Mouse (Mus musculus) cerebellum, adult 9-10 months (tissue): ENCODE results near the gene Tmem129.

Experiments
- DNase-seq: peaks from one replicate; pipeline ENCODE4 v3.0.0; 2022

The Tmem129 gene

GRCm38 (mm10) chr5:33684932-33685331 is 26.7 kb upstream of the Tmem129 start:
- no peak for DNase-seq

DNA sequence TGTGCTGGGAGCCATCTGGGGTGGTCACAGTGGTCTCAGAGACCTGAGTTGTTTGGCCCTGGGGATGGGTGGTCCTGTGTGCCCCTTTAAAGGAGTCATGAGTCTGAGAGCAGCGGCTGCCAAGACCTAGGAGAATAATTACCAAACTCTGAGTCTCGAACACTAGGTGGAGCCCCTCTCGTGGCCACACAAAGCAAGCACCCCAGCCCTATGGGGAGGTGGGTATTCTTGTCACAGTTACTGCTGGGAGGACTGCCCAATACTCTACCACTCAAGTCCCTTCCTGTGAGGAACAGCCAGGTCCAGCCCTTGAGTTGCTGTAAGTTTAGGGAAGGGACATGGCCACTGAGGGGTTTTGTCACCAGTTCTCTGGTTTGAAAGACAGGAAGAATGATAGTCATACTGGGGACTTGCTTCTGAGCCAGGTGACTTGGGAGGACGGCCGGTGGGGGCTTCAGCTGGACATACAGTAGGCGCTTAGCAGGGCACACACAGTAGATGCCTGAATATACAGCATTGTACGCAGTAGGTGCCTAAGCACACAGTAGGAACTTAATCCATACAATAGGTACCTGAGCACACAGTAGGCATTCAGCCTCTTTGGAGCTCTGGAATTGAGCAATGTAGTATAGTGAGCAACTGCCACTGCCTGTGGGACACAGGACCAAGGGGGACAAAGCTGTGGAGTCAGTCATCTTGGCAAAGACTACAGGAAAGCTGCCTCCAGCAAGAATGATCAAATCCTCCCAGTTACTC is 25.9 kb upstream of the Tmem129 start:
- DNase-seq, result peak; percentile 18

DNA sequence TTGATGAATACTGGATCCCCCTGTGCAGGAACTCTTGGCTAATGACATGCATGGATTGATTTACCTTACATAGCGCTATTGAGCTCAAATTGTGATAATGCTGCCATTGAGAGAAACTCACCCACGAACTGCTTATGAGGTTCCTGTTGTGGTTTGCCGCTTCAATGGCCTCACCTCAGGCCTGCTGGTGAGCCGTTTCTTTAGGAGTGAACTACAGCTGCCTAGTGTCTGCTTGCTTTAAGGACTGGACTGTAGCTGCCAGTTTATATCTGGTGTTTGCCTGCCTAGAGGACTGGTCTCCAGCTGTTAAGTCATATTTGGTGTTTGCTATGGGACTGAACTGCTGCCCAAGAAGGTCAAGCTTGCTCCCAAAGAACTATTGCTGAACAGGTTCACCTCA is 24.7 kb upstream of the Tmem129 start:
- DNase-seq, result no peak

DNA sequence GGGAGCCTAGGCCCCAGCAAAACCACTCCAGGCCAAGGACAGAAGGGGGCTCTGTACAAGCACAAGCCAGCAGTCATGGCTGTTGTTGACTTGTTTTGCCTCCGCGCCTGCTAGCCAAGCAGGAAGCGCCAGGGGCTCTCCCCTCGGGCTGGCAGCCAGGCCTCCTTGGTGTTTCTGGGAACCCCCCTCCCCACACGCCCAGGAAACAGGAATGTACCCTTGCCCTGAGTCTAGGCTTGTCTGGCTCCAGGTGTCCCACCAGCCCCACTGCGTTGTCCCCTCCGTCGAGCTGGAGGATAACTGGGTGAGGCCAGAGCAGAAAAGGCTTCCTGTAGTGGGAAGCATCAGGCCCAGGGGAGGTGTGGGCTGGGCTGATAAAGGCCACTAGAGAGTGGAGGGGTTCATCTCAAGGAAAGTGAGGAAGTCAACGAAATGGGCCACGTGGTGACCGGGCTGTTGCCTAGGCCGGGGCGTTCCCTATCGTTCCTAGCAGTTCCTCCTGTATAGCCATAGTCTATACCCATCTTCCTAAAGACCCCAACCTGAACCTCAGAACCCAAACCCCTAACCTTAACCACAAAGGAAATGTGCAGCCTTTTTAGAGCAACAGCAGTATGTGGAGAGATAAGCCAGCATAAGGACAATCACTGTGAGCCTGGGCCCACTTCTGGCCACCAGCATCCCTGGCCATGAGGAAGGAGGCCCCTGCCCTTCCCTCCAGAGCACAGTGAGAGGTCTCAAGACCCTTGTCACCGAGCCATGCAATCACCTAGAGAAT is 23.6 kb upstream of the Tmem129 start:
- DNase-seq, result no peak

DNA sequence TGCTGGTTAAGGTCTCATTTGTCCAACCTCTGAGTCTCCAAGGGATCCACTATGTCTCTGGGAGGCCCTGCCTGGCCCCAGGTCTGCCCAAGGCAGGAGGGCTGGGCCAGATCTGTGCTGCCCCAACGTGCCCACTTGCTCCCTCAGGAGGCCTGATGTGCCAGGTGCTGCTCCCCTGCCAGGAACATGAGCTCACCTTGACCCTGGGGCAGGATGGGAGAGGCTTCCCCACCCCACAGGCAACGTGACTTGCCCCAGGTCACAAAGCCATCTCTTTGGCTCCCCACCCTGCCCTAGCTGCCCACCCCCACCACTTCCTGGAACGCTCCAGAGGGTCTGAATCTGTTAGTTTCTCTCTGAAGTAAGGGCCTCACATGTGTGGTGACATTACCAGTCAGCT is 22.8 kb upstream of the Tmem129 start:
- DNase-seq, result no peak

- no peak for DNase-seq
Observed at GRCm38 (mm10) chr5:33678244-33678643, 20.0 kb upstream of the Tmem129 start.

GRCm38 (mm10) chr5:33675964-33676363 is 17.7 kb upstream of the Tmem129 start:
- peak; percentile 36 for DNase-seq

GRCm38 (mm10) chr5:33674439-33674838 is 16.2 kb upstream of the Tmem129 start:
- peak; percentile 27 for DNase-seq

DNA sequence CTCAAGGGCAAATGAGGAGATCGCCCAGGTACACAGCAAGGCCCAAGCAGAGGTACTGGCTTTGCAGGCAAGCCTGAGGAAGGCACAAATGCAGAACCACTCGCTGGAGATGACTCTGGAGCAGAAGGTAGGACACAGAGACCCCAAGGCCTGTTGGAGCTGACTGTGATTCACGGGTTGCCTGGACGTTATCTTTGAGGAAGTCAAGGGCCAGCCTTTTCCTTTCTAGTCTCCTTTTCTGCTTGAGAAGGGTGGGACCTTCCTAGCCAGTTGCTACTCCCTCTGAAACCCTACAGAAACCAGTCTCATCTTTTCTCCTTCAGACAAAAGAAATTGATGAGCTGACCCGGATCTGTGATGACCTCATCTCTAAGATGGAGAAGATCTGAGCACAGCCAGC is 13.4 kb upstream of the Tmem129 start:
- no peak for DNase-seq

DNA sequence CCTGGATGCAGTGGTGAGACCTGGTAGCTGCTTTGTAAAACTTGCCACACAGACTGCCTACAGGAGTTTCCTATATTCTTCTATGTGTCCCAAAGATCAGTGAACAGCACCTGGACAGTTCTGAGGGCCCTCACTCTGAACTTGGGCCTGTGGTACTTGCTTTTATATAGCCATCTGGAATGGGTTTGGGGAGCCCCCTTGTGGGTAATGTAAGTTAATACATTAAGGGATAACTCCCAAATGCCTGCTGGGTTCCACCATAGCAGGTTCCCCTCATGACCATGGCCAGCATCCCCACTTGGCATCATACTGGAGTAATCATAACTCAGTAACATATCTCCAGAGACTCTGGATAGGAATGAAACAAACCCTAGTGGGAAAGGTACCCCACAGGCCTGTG is 10.0 kb upstream of the Tmem129 start:
- DNase-seq, result no peak

DNA sequence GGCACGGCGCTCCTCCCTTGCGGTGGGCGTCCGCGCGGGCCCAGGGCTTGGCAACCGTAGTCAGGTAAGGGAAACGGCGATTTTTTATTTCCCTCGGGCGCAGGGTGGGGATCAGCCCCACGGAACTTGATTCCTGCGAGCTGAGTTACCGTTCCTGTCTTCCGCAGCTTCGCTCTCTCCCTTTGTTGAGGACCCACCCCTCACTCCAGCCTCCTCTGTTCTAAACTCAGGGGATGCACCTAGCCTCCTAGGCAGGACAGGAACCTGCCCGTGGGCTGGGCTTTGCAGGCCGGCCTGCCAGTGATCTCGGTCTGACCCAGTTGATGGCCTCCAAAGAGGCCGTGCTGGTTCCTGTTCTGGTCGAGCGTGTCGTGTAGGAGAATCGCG is 441 bp upstream of the Tmem129 start:
- DNase-seq, result no peak

DNA sequence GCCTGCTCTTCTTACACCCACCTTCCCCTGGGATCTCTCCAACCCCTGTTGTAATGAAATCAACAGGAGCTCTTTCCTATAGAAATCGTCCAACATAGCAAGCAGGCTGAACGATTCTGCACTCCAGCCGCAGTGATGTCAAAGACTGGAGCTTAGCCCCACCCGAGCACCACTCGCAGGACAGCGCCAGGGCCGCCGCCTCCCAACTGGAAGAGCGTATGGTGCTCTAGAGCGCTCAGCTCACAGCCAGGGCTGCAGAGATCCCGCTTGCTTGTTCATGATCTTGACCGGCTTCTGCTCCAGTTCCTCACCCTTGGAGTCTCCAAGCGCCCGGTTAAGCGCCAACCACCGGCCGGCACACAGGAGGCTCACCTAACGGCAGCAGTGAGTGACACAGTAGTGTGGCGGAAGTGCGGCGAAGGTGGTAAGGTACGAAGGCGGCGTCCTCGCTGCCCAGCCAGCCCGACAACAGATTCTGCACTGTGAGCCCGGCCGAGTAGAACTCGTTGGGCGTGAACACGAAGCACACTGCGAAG is 897 bp downstream of the Tmem129 start:
- DNase-seq, result no peak

GRCm38 (mm10) chr5:33656739-33657138 is 1.5 kb downstream of the Tmem129 start:
- no peak for DNase-seq

DNA sequence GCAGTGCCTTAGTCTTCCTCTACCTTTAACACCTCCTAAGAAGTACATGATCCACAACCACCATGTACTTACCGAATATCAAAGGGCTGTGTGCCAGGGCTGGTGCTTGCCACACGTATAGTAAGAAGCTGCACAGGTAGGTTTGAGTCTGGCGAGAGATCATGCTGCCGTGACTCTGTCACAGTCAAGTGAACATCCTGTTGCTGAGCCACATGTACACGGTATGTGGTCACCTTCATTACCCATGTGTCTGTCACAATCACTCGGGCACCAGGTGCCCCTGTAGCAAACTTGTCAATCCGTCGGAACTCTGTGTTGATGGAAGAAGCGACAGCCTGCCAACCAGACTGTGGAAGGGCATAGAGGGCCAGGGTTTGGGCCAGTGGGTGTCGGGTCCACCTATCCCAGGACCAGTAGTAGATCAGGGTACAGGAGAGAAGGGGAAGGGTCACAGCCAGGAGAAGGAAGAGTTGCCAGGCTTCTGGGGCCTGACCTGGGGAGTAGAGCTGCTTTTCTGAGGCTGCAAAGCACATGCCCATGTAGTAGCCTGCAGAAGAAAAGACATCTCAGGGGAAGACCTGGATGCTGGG is 2.9 kb downstream of the Tmem129 start:
- peak; percentile 52 for DNase-seq

DNA sequence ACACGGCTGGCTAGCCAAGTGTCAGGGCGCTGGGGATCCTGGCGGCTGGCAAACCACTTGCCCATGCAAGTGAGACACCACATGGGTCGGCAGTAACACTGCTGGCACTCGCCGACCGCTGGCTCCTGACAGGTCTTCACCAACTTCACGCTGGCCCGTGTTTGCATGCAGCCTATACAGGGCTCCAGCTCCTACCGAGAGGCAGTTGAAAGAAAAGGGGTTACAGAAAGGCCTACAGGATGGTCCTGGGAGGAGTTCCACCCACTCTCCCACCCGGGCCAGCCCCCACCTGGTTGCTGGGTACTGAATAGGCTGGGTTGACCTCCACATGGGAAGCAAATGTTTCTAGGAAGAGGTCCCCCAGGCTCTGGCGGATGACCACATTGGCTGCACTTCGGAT is 3.8 kb downstream of the Tmem129 start:
- peak; percentile 55 for DNase-seq

DNA sequence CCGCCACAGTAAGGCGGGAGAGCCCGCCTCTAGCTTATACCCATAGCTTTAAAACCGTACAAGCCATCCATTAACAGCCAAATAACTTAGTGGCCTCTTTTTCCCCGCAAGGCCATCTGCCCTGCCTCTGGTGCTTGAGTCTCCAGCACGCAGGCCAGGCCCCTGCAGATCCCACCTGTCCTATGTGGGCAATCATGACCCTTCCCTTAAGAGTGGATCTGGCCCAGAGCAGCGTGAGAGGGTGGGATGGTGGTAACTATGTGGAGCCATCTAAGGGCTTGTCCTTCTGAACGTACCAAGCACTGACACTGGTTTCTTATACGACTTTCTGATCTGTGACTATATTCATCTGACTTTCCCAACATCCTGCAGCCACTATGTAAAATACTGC is 5.4 kb downstream of the Tmem129 start:
- no peak for DNase-seq

GRCm38 (mm10) chr5:33651921-33652782 is 6.1 kb downstream of the Tmem129 start, which contains the start of gene Slbp:
Gene Slbp, minus strand, starts transcription at chr5:33652574.
- DNase-seq, result peak; percentile 96

- DNase-seq, result no peak
Observed at GRCm38 (mm10) chr5:33651541-33651920, 6.7 kb downstream of the Tmem129 start.

DNA sequence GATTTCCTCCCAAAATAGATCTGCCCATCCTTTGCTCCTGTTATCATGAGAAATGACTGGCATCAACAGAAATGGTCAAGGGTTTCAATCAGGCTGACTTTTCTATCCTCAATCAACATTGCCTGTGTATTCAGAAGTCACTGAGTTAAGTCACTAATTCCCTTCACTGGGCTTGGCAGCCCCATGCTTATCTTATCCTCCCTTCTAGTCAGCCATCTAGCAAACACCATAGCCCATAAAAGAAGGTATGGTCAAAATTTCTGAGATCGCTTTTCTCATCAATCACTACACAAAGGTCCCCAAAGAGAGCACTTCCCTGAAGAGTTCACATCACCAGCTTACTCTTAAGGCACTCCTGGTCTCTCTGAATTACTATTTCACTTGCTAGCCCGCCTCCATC is 7.2 kb downstream of the Tmem129 start:
- DNase-seq, result peak; percentile 25

DNA sequence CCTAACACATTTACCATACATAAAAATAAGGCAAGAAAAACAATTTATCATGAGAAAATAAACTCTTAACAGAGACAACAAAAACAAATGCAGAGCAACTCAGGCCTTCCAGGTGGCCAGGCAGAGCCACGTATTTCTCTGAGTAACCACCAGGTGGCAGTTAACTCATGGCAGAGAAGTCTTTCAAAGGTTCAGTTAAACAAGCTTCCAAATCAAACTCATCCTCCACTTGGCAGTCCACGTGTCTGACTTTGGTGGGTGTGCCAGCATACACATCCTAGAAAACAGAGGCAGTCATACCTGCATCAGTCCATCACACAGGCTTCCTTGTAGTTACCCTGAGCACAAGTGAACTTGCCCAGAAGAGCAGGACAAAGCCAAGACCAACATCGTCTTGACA is 17.6 kb downstream of the Tmem129 start:
- DNase-seq, result peak; percentile 62

- no peak for DNase-seq
Observed at GRCm38 (mm10) chr5:33638826-33639225, 19.4 kb downstream of the Tmem129 start.

DNA sequence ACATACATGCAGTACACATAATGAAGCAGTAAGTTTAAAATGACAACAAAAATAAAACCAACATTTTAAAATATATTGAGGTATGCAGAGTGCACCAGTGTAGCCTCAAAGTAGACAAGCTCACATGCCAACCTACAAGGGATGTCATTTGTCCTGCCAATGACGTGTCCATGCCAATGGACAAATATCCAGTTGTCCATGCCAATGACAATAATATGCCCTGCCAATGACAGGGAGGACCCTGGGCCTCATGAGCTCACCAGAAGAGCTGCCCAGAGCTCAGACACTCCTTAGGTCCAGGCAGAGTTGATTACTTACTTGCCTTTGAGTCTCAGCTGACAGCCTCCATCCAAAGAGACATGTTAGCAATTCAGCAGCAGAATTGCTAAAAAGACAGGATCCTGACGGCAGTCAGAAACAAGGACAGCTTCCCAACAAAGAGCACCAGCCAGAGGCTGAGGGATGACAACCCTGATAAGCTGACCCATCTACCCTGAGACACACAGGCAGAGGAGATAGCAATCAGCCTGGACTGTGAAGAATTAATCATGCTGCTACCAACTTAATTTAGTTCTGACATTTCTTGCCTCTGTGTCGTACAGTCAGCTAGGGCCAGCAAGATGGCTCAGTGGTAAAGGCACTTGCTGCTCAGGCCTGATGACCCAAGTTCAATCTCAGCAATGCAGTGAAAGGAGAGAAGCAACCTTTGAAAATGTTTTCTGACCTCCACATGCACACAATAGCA is 20.4 kb downstream of the Tmem129 start:
- no peak for DNase-seq
